Mouse (Mus musculus): Measurements from ENCODE around the gene Kdm1a. TPM values are rescaled to one million over a fixed set of nuclear protein-coding genes. Genes with fewer than 3 reads are reported as not detected.

Gene Kdm1a
- polyA plus RNA-seq (2016; fragmentation: Nextera tagmentation; extraction: Ambion mirVana) = 51.4 and 55.2 TPM in 2 replicates

GRCm38 (mm10) chr4:136602568-136602967, at the start of gene Kdm1a:
TSS of gene Kdm1a (minus strand) at chr4:136602723.
- peak within 1 kb of the TSS; percentile 99 for H3K27ac ChIP-seq (replicated peaks)
- peaks cover 21% of the 10 kb centered on the region for H3K36me3 ChIP-seq
- H3K4me1 ChIP-seq = peaks cover 17% of the 10 kb centered on the region
- under 1% methylated on average over 43 of the region's 45 CpGs for WGBS
- no peaks in the 10 kb centered on the region for H3K27me3 ChIP-seq (ENCODE audit: low read depth, poor library complexity, severe bottlenecking)
- H3K4me3 ChIP-seq = peak within 1 kb of the TSS; percentile 99
- DNase-seq (ENCODE audit: low spot score) = peak; percentile 97
- no peaks in the 10 kb centered on the region for H3K9me3 ChIP-seq (replicated peaks)

GRCm38 (mm10) chr4:136651882-136652527, 49.5 kb upstream of the Kdm1a start:
- Histone ChIP-seq H3K27ac (replicated peaks) (peak overlapping the region; percentile 65; the same call in 1 of the 2 replicates), H3K36me3 (peaks cover 79% of the 10 kb centered on the region), H3K9me3 (replicated peaks) (no peaks in the 10 kb centered on the region; the same call in 1 of the 2 replicates), H3K4me3 (no peak overlapping the region), H3K27me3 (ENCODE audit: low read depth, poor library complexity, severe bottlenecking) (no peaks in the 10 kb centered on the region), H3K4me1 (peaks cover 39% of the 10 kb centered on the region)
- peak; percentile 20 for DNase-seq (ENCODE audit: low spot score)
- WGBS = 70% methylated on average over 13 of the region's 13 CpGs

GRCm38 (mm10) chr4:136651357-136651811, 48.9 kb upstream of the Kdm1a start:
- 69% methylated on average over 3 of the region's 3 CpGs for WGBS
- Histone ChIP-seq H3K27ac (replicated peaks) (no peak overlapping the region; the same call in 1 of the 2 replicates), H3K27me3 (ENCODE audit: low read depth, poor library complexity, severe bottlenecking) (no peaks in the 10 kb centered on the region), H3K9me3 (replicated peaks) (no peaks in the 10 kb centered on the region; the same call in 1 of the 2 replicates), H3K4me1 (peaks cover 39% of the 10 kb centered on the region), H3K36me3 (peaks cover 73% of the 10 kb centered on the region), H3K4me3 (no peak overlapping the region)
- DNase-seq (ENCODE audit: low spot score) = peak; percentile 56

GRCm38 (mm10) chr4:136650261-136650660, 47.7 kb upstream of the Kdm1a start:
- Histone ChIP-seq H3K27me3 (ENCODE audit: low read depth, poor library complexity, severe bottlenecking) (no peaks in the 10 kb centered on the region), H3K4me1 (peaks cover 39% of the 10 kb centered on the region), H3K4me3 (no peak overlapping the region), H3K36me3 (peaks cover 61% of the 10 kb centered on the region), H3K9me3 (replicated peaks) (no peaks in the 10 kb centered on the region; the same call in 1 of the 2 replicates), H3K27ac (replicated peaks) (no peak overlapping the region)
- WGBS = 77% methylated on average over 8 of the region's 8 CpGs
- no peak for DNase-seq (ENCODE audit: low spot score)

- DNase-seq (ENCODE audit: low spot score) = peak; percentile 19
- 40% methylated on average over 13 of the region's 13 CpGs for WGBS
- peak overlapping the region; percentile 50 for H3K27ac ChIP-seq (replicated peaks)
- H3K9me3 ChIP-seq (replicated peaks) = no peaks in the 10 kb centered on the region; the same call in 1 of the 2 replicates
- no peaks in the 10 kb centered on the region for H3K27me3 ChIP-seq (ENCODE audit: low read depth, poor library complexity, severe bottlenecking)
- H3K4me3 ChIP-seq = no peak overlapping the region
- peaks cover 39% of the 10 kb centered on the region for H3K4me1 ChIP-seq
- peaks cover 55% of the 10 kb centered on the region for H3K36me3 ChIP-seq
These were observed 47.1 kb upstream of the Kdm1a start for GRCm38 (mm10) chr4:136649480-136650196.

GRCm38 (mm10) chr4:136648922-136649479, 46.5 kb upstream of the Kdm1a start:
- whole genome bisulfite sequencing = 16% methylated on average over 11 of the region's 11 CpGs
- DNase-seq (ENCODE audit: low spot score) = peak; percentile 83
- no peak overlapping the region for H3K4me3 ChIP-seq

GRCm38 (mm10) chr4:136638890-136639289, 36.4 kb upstream of the Kdm1a start:
- H3K4me1 ChIP-seq = peaks cover 32% of the 10 kb centered on the region
- peaks cover 43% of the 10 kb centered on the region for H3K27me3 ChIP-seq (ENCODE audit: low read depth, poor library complexity, severe bottlenecking)

More at GRCm38 (mm10) chr4:136648922-136649479, 46.5 kb upstream of the Kdm1a start:
- H3K9me3 ChIP-seq (replicated peaks) = no peaks in the 10 kb centered on the region; the same call in 1 of the 2 replicates
- H3K27ac ChIP-seq (replicated peaks) = peak overlapping the region; percentile 50; the same call in 1 of the 2 replicates
- peaks cover 38% of the 10 kb centered on the region for H3K4me1 ChIP-seq
- H3K36me3 ChIP-seq = peaks cover 49% of the 10 kb centered on the region
- no peaks in the 10 kb centered on the region for H3K27me3 ChIP-seq (ENCODE audit: low read depth, poor library complexity, severe bottlenecking)

GRCm38 (mm10) chr4:136638230-136638750, 35.8 kb upstream of the Kdm1a start:
- peak; percentile 52 for DNase-seq (ENCODE audit: low spot score)
- 28% methylated on average over 7 of the region's 7 CpGs for WGBS
- H3K27me3 ChIP-seq (ENCODE audit: low read depth, poor library complexity, severe bottlenecking) = peaks cover 43% of the 10 kb centered on the region

More at GRCm38 (mm10) chr4:136638890-136639289, 36.4 kb upstream of the Kdm1a start:
- peak; percentile 81 for DNase-seq (ENCODE audit: low spot score)
- Histone ChIP-seq H3K9me3 (replicated peaks) (peaks cover 6% of the 10 kb centered on the region; the same call in 1 of the 2 replicates), H3K27ac (replicated peaks) (peak overlapping the region; percentile 84), H3K4me3 (peak overlapping the region; percentile 44), H3K36me3 (no peaks in the 10 kb centered on the region)
- whole genome bisulfite sequencing = 5% methylated on average over 10 of the region's 10 CpGs

GRCm38 (mm10) chr4:136637563-136638229, 35.2 kb upstream of the Kdm1a start:
- peaks cover 32% of the 10 kb centered on the region for H3K4me1 ChIP-seq
- peaks cover 43% of the 10 kb centered on the region for H3K27me3 ChIP-seq (ENCODE audit: low read depth, poor library complexity, severe bottlenecking)
- peak overlapping the region; percentile 84 for H3K27ac ChIP-seq (replicated peaks)
- DNase-seq (ENCODE audit: low spot score) = peak; percentile 59
- WGBS = 4% methylated on average over 76 of the region's 76 CpGs
- peaks cover 6% of the 10 kb centered on the region; the same call in 1 of the 2 replicates for H3K9me3 ChIP-seq (replicated peaks)
- peak overlapping the region; percentile 60 for H3K4me3 ChIP-seq
- no peaks in the 10 kb centered on the region for H3K36me3 ChIP-seq

More at GRCm38 (mm10) chr4:136638230-136638750, 35.8 kb upstream of the Kdm1a start:
- H3K9me3 ChIP-seq (replicated peaks) = peaks cover 6% of the 10 kb centered on the region; the same call in 1 of the 2 replicates
- peaks cover 32% of the 10 kb centered on the region for H3K4me1 ChIP-seq
- H3K36me3 ChIP-seq = no peaks in the 10 kb centered on the region
- H3K4me3 ChIP-seq = peak overlapping the region; percentile 60
- H3K27ac ChIP-seq (replicated peaks) = peak overlapping the region; percentile 84

GRCm38 (mm10) chr4:136636983-136637562, 34.5 kb upstream of the Kdm1a start:
- H3K36me3 ChIP-seq = no peaks in the 10 kb centered on the region
- DNase-seq (ENCODE audit: low spot score) = peak; percentile 33
- peaks cover 6% of the 10 kb centered on the region; the same call in 1 of the 2 replicates for H3K9me3 ChIP-seq (replicated peaks)
- peaks cover 43% of the 10 kb centered on the region for H3K27me3 ChIP-seq (ENCODE audit: low read depth, poor library complexity, severe bottlenecking)
- H3K27ac ChIP-seq (replicated peaks) = peak overlapping the region; percentile 84
- H3K4me3 ChIP-seq = peak overlapping the region; percentile 60
- WGBS = 21% methylated on average over 37 of the region's 37 CpGs
- H3K4me1 ChIP-seq = peaks cover 32% of the 10 kb centered on the region

GRCm38 (mm10) chr4:136636511-136636910, 34.0 kb upstream of the Kdm1a start:
- H3K36me3 ChIP-seq = no peaks in the 10 kb centered on the region
- WGBS = 61% methylated on average over 5 of the region's 5 CpGs
- H3K27ac ChIP-seq (replicated peaks) = no peak overlapping the region
- peaks cover 6% of the 10 kb centered on the region; the same call in 1 of the 2 replicates for H3K9me3 ChIP-seq (replicated peaks)
- H3K27me3 ChIP-seq (ENCODE audit: low read depth, poor library complexity, severe bottlenecking) = peaks cover 43% of the 10 kb centered on the region
- no peak for DNase-seq (ENCODE audit: low spot score)
- peaks cover 32% of the 10 kb centered on the region for H3K4me1 ChIP-seq
- H3K4me3 ChIP-seq = no peak overlapping the region
